Mouse (Mus musculus) intestine, postnatal 0 days (tissue): ENCODE results near the gene Mymk. TPM values are rescaled to one million over a fixed set of nuclear protein-coding genes. Genes with fewer than 3 reads are reported as not detected.

Source experiments
- ATAC-seq: fragments of 200-750 bp; cut with Nextera tagmentation; 2 replicates; pipeline ENCODE4 v1.8.0; 2017; ENCODE audit warnings: mild to moderate bottlenecking, moderate TSS enrichment, moderate library complexity
- H3K27ac ChIP-seq: fragments of 300-500 bp; sonication (generic); 2 replicates; pipeline ENCODE4 v1.5.1; 2014; ENCODE audit warnings: mild to moderate bottlenecking, low read depth, low read length, moderate library complexity
- H3K27me3 ChIP-seq: fragments of 300-500 bp; sonication (generic); replicated peaks from 2 replicates; pipeline ENCODE4 v1.6.1; 2014; ENCODE audit warnings: low read length, mixed read lengths; ENCODE audit not compliant: control insufficient read depth, insufficient read depth
- H3K36me3 ChIP-seq: fragments of 300-500 bp; sonication (generic); 2 replicates; pipeline ENCODE4 v1.6.1; 2014; ENCODE audit warnings: mild to moderate bottlenecking, moderate library complexity; ENCODE audit not compliant: control insufficient read depth, insufficient read depth
- H3K4me1 ChIP-seq: fragments of 300-500 bp; sonication (generic); replicated peaks from 2 replicates; pipeline ENCODE4 v1.6.1; 2014; ENCODE audit warnings: antibody characterized with exemption, low read length, mixed read lengths; ENCODE audit not compliant: control insufficient read depth, insufficient read depth
- H3K4me2 ChIP-seq: fragments of 300-500 bp; sonication (generic); replicated peaks from 2 replicates; pipeline ENCODE4 v1.6.1; 2014; ENCODE audit warnings: low read depth, mild to moderate bottlenecking, moderate library complexity
- H3K4me3 ChIP-seq: fragments of 300-500 bp; sonication (generic); 2 replicates; pipeline ENCODE4 v1.5.1; 2014; ENCODE audit warnings: low read depth, low read length
- H3K9ac ChIP-seq: fragments of 300-500 bp; sonication (generic); 2 replicates; pipeline ENCODE4 v1.6.1; 2014; ENCODE audit warnings: mild to moderate bottlenecking, low read depth, low read length
- H3K9me3 ChIP-seq: fragments of 300-500 bp; sonication (generic); 2 replicates; pipeline ENCODE4 v1.6.1; 2016; ENCODE audit warnings: mixed run types; ENCODE audit not compliant: control insufficient read depth
- CTCF ChIP-seq: sonication (generic); IDR thresholded peaks from 2 replicates; pipeline ENCODE4 v1.5.1; 2016; ENCODE audit warnings: low read depth, mild to moderate bottlenecking, control low read depth, antibody characterized with exemption, moderate library complexity
- WGBS: fragments of 180-500 bp; shearing (Covaris S2); extraction: QIAGEN DNeasy Blood & Tissue Kit; methylation state at CpG from one replicate; pipeline ENCODE4 v1.1.7; 2014; 5-methylcytosine and 5-hydroxymethylcytosine counted together
- polyA plus RNA-seq: library from polyadenylated mRNA; unstranded; fragments of >200 nt; fragmentation: Nextera tagmentation; extraction: Ambion mirVana; gene quantifications from 2 replicates; pipeline ENCODE4 v1.2.1, GENCODE M21; 2015

Mymk gene
- not detected in 2 replicates for polyA plus RNA-seq

- 93% methylated on average over 2 of the region's 2 CpGs for WGBS
- no peak within 1 kb of the TSS for H3K4me2 ChIP-seq
- no peak within 1 kb of the TSS for H3K9ac ChIP-seq
- H3K4me3 ChIP-seq: no peak within 1 kb of the TSS
- H3K27me3 ChIP-seq: no peaks in the 10 kb centered on the region
- TF ChIP-seq CTCF: no peak
- ATAC-seq: no peak
- H3K4me1 ChIP-seq: no peaks in the 10 kb centered on the region
- H3K9me3 ChIP-seq: no peaks in the 10 kb centered on the region
- H3K36me3 ChIP-seq: no peaks in the 10 kb centered on the region
- no peak within 1 kb of the TSS for H3K27ac ChIP-seq
Measured at GRCm38 (mm10) chr2:27071978-27072377, at the start of gene Mymk. Gene Mymk (minus strand): TSS chr2:27072179.

GRCm38 (mm10) chr2:27120241-27120641, 48.3 kb upstream of the Mymk start:
- no peak overlapping the region for H3K4me2 ChIP-seq

GRCm38 (mm10) chr2:27119766-27120165, 47.8 kb upstream of the Mymk start:
- WGBS: 78% methylated on average over 2 of the region's 2 CpGs
- Histone ChIP-seq H3K9ac (no peak overlapping the region), H3K4me2 (no peak overlapping the region), H3K9me3 (no peaks in the 10 kb centered on the region), H3K4me1 (no peaks in the 10 kb centered on the region), H3K36me3 (no peaks in the 10 kb centered on the region), H3K27me3 (no peaks in the 10 kb centered on the region), H3K27ac (no peak overlapping the region), H3K4me3 (no peak overlapping the region)
- TF ChIP-seq CTCF: no peak
- ATAC-seq: no peak

More at GRCm38 (mm10) chr2:27120241-27120641, 48.3 kb upstream of the Mymk start:
- no peaks in the 10 kb centered on the region for H3K4me1 ChIP-seq
- H3K9ac ChIP-seq: no peak overlapping the region
- 68% methylated on average over 8 of the region's 8 CpGs for WGBS
- H3K27ac ChIP-seq: no peak overlapping the region
- H3K9me3 ChIP-seq: no peaks in the 10 kb centered on the region
- no peak for TF ChIP-seq CTCF
- H3K36me3 ChIP-seq: no peaks in the 10 kb centered on the region
- no peaks in the 10 kb centered on the region for H3K27me3 ChIP-seq
- no peak overlapping the region for H3K4me3 ChIP-seq
- ATAC-seq: no peak

- Histone ChIP-seq H3K4me1 (no peaks in the 10 kb centered on the region), H3K4me2 (no peak overlapping the region), H3K36me3 (no peaks in the 10 kb centered on the region), H3K27ac (no peak overlapping the region), H3K27me3 (no peaks in the 10 kb centered on the region), H3K9me3 (no peaks in the 10 kb centered on the region), H3K4me3 (no peak overlapping the region), H3K9ac (no peak overlapping the region)
- TF ChIP-seq CTCF: no peak
- ATAC-seq: no peak
- 43% methylated on average over 4 of the region's 4 CpGs for WGBS
Measured at GRCm38 (mm10) chr2:27118452-27118851, 46.5 kb upstream of the Mymk start.

GRCm38 (mm10) chr2:27114169-27114568, 42.2 kb upstream of the Mymk start:
- TF ChIP-seq CTCF: no peak
- Histone ChIP-seq H3K4me2 (no peak overlapping the region), H3K9ac (no peak overlapping the region), H3K4me1 (no peaks in the 10 kb centered on the region), H3K27ac (no peak overlapping the region), H3K36me3 (no peaks in the 10 kb centered on the region), H3K4me3 (no peak overlapping the region), H3K27me3 (no peaks in the 10 kb centered on the region), H3K9me3 (no peaks in the 10 kb centered on the region)
- 80% methylated on average over 10 of the region's 10 CpGs for WGBS
- no peak for ATAC-seq

DNA sequence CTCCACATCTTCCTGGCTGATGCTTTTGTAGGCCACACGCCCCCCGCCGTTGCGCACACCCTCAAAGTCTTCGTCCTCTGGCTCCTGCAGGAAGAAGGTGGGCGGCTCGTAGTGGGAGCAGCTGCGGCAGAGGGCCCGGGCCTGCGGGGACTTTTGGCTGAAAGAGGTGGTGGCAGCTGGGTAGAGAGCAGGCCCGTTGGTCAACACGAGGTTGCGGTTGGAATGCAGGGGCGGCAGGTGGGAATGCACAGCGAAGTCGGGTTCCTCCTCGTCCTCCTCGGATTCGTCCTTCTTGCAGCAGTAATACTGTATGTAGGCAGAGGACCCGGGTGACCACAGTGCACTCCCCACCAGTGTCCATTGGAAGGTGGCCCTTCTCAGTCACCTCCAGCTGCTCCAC, 40.6 kb upstream of the Mymk start:
- no peaks in the 10 kb centered on the region for H3K27me3 ChIP-seq
- H3K27ac ChIP-seq: no peak overlapping the region
- H3K4me1 ChIP-seq: no peaks in the 10 kb centered on the region
- no peak for ATAC-seq
- H3K9me3 ChIP-seq: no peaks in the 10 kb centered on the region
- no peak overlapping the region for H3K4me3 ChIP-seq
- no peak overlapping the region for H3K9ac ChIP-seq
- no peak overlapping the region for H3K4me2 ChIP-seq
- TF ChIP-seq CTCF: no peak
- 69% methylated on average over 20 of the region's 20 CpGs for WGBS
- no peaks in the 10 kb centered on the region for H3K36me3 ChIP-seq

DNA sequence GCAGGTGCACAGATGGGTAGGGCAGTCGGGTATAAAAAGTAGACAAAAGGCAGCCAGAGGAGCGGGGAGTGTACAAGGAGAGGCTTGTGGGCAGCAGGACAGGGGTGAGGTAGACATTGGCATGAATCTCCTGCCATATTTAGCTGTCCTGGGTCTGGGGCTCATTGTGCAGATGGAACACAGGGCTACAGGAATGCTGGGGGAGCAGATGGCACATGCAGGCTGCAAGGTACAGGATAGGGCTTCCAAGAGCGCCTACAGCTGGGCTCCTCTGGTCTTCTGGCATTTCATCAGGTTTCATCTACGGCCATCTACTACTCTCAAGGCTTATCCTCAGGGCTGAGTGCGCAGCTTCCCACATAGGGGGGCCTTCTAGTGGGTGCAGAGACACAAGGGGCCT, 37.1 kb upstream of the Mymk start:
- no peaks in the 10 kb centered on the region for H3K4me1 ChIP-seq
- no peak for ATAC-seq
- TF ChIP-seq CTCF: no peak
- H3K4me3 ChIP-seq: no peak overlapping the region
- H3K9ac ChIP-seq: no peak overlapping the region
- H3K27ac ChIP-seq: no peak overlapping the region
- no peaks in the 10 kb centered on the region for H3K36me3 ChIP-seq
- no peaks in the 10 kb centered on the region for H3K27me3 ChIP-seq
- no peaks in the 10 kb centered on the region for H3K9me3 ChIP-seq
- H3K4me2 ChIP-seq: no peak overlapping the region
- WGBS: 79% methylated on average over 5 of the region's 5 CpGs
